Mouse (Mus musculus) megakaryocyte progenitor cell, adult 5-6 weeks (primary cell): Measurements from ENCODE around the gene Nckipsd. TPM values are rescaled to one million over a fixed set of nuclear protein-coding genes. Genes with fewer than 3 reads are reported as not detected.
A peak's percentile ranks its signal among the peaks of the same experiment; 100 is the strongest.

Experiments
- ATAC-seq: replicated peaks from 2 replicates; pipeline ENCODE4 v1.8.0; 2016; ENCODE audit warnings: mild to moderate bottlenecking, moderate TSS enrichment, inconsistent platforms; ENCODE audit not compliant: poor library complexity
- total RNA-seq, 2 experiments: library from RNA; stranded (forward) in 1 of 2; stranded (reverse) in 1 of 2; fragments of 157-497, 149-512 nt in 1 of 2; fragments of 200-1000 nt in 1 of 2; gene quantifications; 2 replicates each; pipeline versions ENCODE4 v1.2.3 to v1.2.4; 2015 to 2017

Gene Nckipsd
- total RNA-seq, 2 experiments from 2014 or later = 5.5 to 8.7 TPM

DNA sequence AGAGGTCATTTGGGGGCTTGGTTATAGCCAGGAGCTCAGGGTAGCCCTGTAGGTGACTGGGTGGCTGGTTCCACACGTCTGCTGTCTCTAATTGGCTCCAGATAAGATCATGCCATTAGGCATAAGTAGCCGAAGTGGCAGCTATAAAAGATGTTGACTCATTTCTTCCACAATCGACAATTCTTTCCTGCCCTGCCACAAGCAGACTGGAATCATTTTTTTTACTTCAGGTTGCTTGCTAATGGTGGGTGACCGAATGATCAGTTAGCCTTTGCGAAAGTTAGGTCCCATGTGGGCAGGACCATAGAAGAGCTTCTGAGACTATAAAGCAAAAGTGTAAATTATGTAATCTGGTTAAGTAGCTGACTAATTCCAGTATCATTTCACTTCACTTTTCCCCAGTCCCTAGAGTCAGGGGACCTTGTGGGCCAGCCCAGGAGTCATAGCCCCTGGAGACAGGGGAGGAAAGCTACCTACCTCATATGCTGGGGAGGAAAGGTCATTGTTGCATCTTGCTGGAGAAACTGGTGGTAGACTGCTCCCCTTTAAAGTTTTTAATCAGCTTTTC, 9.6 kb upstream of the Nckipsd start:
- ATAC-seq = no peak

DNA sequence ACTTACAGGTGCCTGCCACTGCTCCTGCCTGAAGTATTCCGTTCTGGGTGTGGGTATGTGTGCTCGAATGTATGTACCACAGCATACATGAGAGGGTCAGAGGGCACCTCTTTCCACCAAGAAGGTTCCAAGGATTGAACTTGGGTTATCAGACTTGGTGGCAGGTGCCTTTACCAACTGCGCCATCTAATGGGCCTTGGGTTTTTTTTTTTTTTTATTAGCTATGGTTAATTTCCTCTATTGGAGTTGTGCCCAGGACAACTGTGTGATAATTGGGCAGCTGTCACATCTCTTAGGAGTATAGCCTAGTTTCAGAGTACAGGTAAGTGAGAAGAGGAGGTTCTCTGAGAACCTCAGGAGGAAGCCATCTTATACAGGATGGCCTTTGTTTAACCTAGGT, 8.6 kb upstream of the Nckipsd start:
- ATAC-seq = no peak

DNA sequence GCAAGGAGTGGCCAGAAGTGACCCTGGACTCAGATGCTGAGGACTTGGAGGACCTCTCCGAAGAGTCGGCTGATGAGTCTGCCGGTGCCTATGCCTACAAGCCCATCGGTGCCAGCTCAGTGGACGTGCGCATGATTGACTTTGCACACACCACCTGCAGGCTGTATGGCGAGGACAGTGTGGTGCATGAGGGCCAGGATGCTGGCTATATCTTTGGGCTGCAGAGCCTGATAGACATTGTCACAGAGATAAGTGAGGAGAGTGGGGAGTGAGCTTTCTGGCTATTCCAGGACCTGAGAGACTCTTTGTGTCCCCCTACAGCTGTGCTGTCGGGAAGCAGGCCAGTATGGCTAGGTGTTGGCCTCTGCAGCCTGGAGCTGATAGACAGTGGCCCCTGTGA, 2.4 kb upstream of the Nckipsd start:
- peak; percentile 47 for ATAC-seq

DNA sequence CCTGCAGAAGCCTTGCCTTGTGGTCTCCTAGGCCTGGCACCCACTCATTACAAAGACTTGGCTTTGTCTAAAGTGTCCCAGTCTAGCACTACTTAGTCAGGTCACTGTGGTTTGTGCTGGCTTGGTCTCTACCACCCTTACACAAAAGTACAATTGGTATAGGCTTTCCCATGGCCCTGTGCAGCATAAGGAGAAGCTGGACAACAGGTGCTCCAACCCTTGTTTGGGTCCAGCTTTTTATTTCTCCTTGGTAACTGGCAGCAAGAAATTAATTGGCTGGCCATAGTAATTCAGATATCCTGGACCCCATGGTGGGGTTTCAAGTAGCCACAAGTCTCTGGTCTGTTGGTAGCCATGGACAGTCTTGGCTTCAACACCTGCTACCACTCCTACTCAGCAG, 1.8 kb upstream of the Nckipsd start:
- no peak for ATAC-seq

DNA sequence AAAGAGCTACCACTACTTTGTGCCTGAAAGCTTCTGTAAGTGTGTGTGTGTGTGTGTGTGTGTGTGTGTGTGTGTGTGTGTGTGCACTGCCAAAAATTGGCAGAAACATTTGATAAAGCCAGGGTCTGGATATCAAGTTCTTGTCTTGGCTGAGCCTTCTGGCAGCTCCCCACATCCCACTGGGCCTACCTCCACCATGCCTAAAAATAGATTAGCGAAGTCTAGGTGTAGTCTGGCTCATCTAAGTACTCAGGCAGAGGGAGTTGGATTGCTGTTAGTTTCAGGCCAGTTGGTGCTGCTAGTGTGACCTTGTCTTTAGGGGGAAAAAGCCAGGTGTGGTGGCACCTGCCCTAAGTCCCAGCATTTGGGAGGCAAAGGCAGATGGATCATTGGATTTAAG, 1.3 kb upstream of the Nckipsd start:
- ATAC-seq = peak; percentile 15; the same call in 1 of the 2 replicates

DNA sequence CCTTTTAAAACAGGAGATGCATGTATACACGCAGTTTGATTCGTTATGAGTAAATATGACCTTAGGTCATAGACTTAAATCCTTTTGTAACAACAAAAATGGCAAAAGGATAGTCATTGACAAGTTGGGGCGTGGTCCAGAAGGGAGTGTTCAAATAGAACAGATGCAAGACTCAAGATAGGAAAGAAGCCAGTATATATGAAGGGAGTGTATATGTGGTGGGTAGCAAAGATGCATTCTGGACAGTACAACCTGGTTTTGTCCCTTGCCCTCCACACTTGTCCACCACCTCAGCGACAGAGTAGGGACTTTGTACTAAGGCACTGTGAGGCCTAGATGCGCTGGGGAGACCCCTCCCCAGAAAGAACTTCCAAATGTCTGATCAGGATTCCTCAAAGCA, 494 bp upstream of the Nckipsd start:
- peak; percentile 45 for ATAC-seq

DNA sequence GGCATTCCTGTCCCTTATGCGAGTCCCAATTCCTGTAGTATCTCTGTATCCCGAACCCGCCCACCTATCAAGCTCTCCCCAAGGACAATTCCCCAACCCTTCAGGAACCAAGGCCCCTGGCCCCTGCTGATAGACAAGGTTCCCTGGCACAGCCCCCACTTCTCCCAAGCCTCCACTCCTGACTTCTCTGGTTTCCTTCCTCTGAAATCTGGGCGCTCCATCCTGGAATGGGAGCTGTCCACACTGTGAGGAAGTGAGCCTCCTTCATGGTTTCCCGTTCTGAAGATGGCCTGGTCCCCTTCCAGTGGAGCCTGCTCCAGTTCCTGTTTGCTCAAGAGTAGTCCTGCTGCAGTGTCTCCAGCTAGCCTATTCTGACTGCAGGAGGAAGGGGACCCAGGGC, 1.0 kb downstream of the Nckipsd start:
- ATAC-seq = peak; percentile 30

DNA sequence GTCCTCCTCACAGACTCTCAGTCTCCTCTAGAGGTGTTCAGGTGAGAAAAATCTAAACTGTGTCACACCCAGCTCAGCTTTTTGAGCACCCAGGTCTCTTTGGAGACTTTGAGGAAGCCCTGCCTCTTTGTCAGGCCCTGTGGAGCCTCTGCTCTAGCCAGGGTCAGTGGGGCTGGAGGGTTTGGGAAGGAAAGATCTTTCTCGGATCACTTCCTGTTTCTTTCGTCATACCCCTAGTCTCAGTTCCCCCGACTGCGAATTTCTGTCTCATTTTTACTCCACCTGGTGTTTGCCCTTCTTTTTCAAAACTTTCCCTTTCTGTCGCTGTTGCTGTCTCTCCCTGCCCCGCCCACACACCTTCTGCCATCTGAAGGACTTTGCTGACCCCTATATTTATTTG, 1.6 kb downstream of the Nckipsd start:
- ATAC-seq = peak; percentile 33

DNA sequence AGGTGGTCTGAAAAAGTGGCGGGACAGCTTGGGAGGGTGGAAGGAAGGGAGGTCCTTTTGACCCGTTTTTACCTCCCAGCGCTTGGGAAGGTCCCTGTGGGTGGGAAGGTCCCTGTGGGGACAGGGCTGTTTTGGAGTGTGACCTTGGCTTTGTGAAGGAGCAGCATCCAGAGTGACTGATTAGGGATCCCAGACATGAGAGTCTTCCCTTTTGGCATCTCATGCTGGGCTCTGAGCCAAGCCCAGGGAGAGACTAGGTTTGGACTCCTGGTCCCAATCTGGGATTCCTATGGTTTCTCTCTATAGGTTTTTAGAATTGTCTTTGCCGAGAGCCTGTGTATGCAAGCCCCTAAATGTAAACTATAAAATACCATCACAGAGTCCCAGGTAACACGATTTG, 2.3 kb downstream of the Nckipsd start:
- no peak for ATAC-seq

DNA sequence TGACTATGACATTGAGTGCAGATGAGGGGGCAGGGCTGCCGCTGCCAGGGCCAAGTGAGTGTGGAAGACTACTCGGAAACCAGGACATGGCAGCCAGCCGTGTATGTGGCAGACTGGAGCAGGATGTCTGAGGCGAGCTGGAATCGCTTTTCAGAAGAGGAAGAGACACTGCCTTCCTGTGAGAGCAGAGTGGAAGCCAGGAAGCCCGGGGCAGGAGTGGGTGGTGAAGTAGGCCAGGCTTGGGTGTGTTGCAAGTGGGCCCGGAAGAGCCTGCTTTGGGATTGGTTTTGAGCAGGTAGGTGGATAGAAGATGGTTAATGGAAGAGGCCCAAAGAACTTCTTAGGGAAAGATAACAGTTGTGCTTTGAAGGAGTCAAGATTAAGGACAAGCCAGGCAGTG, 7.4 kb downstream of the Nckipsd start:
- no peak for ATAC-seq

DNA sequence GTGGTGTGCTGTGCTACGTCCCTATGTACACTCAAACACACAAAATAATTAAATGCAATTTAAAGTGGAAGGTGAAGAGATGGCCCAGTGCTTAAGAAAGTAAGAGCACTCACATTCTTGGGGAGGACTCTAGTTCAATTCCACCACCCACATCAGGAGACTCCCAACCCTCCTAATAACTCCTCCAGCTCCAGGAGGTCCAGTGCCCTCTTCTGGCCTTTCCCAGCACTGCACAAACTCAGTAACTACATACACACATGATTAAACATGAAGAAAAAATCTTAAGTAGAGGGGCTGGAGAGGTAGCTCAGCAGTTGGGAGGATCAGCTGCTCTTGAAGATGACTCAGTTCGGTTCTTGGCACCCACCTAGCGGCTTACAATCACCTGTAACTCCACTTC, 11.3 kb downstream of the Nckipsd start:
- peak; percentile 81 for ATAC-seq

DNA sequence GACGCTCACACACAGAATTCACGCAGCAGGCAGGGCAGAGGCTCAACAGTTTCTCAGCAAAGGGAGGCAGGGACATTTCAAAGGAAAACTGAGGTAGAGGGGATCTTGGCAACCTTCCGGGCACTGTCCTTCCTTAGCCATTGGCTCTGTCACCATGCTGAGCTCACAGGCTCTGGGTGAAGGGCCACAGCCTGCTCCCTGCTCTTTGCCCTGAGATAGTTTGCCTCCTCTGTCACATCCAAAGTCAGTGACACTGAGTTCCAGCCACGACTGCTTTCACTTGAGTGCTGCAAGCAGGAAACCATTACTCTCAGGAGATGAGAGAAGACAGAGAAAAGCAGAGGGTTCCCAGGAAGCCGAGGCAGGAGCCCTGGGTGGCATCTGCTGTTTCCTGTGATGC, 11.9 kb downstream of the Nckipsd start:
- no peak for ATAC-seq

DNA sequence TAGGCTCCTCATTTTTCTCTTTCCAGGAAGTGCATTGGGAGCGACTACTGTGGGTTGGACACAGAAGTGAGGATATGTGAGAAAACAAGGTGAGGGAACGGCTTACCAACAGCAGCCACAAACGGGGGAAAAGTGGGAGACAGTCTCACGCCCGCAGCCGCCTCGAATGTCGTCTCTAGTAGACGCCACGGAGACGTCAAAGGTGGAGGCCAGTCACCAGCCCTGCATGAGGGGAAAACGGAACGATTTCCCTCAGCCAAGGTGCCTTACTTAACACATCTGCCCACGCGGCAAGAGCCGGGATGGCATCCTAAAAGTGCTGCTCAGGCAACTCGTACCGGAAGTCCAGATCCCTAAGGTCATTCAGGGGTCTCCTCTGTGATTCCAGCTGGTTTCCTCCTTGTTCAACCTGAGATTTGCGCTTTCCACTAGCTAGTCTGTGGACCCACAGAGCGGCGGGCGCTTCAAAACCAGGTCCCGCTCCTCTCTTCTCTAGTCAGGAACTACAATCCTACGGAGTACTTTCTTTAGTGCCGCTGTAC, 16.0 kb downstream of the Nckipsd start:
- ATAC-seq = no peak

DNA sequence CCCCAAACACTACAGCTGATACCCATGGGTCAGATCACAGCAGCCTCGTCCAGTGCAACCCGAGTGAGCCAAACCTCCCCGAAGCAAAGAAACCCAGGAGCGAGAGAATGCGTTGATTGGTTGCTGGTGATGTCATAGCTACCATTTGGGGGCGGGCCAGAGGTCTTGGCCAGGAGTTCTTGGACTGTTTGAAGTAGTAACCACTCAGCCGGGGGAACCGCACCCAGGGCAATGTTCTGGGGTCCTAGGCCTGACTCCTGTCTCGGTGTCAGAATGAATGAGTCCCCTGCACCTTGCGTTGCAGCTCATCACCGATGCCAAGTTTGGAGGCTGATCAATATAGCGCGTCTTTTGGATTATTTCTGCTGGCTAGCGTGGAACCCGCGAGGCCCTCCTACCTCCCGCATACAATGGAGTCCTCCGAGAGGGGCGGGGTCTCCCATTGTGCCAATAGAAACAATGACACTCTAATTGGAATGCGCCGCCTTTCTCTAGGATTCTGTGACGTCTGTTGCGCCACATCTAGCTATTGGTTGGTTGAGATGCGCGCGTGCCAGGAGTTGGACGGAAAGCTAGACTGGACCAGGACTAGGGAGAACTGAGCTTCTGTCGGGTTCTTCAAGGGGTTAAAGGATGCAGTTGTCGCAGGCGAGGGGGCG, 16.7 kb downstream of the Nckipsd start:
- no peak for ATAC-seq

DNA sequence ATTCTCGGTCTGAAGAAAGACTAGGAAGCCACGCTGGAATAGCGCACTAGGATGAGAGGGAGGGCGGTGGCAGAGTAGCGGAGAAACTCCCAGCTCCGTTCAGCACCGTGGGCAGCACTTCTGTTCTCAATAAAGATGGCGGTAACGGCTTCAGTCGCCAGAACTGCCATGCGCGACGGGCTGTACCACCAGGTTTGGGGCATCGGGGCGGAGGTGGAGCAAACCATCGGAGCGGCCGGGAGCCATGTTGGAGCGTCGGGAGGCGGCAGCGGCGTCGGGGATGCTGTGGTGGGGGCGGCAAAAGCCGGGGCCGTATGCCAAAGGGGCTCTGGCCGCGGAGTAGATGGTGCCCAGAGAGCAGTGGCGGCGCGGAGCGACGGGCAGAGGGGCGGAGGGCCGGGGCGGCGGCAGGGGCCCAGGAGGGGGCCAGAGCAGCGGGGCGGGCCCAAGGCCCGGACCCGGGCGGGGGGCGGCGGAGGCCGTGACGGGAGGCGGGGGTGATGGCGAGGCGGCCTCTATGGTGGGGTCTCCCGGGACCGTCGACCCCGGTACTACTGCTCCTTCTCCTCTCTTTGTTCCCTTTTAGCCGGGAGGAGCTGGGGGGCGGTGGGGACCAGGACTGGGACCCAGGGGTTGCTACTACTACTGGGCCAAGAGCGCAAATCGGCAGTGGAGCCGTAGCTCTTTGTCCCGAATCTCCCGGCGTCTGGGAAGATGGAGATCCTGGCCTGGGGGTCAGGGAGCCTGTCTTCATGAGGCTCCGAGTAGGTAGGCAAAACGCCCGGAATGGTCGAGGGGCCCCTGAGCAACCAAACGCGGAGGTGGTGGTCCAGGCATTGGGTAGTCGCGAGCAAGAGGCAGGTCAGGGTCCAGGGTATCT, 17.9 kb downstream of the Nckipsd start, which contains the start of gene Celsr3:
Celsr3 (plus strand) TSS at position 501 of the 880 bp plus-strand sequence.
- peak; percentile 77 for ATAC-seq

DNA sequence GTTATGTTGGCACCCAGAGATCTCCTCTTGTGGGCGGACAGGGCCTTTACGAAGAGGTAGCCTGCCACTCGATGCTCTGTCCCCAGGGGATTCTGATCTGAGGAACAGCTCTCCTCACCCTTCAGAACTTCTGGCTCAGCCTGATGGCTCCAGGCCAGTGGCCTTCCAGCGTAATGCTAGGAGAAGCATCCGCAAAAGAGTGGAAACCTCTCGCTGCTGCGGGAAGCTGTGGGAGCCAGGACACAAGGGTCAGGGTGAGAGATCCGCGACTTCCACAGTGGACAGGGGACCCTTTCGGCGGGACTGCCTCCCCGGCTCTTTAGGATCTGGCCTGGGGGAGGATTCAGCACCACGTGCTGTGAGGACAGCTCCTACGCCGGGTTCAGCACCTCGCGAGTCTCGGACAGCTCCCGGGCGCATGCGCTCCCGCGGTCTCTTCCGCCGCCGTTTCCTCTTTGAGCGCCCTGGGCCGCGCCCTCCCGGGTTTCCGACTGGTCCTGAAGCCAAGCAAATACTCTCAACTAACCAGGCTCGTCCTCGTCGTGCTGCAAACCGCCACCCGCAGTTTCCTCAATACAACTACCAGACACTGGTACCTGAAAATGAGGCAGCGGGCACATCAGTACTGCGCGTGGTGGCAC, 18.7 kb downstream of the Nckipsd start:
- ATAC-seq = peak; percentile 67

DNA sequence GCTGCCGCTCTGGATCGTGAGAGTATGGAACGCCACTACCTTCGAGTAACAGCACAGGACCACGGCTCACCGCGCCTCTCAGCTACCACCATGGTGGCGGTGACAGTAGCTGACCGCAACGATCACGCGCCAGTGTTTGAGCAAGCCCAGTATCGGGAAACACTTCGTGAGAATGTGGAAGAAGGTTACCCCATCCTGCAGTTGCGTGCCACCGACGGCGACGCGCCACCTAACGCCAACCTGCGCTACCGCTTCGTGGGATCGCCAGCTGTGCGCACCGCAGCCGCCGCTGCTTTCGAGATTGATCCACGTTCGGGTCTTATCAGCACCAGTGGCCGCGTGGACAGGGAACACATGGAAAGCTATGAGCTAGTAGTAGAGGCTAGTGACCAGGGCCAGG, 19.3 kb downstream of the Nckipsd start:
- ATAC-seq = peak; percentile 7

DNA sequence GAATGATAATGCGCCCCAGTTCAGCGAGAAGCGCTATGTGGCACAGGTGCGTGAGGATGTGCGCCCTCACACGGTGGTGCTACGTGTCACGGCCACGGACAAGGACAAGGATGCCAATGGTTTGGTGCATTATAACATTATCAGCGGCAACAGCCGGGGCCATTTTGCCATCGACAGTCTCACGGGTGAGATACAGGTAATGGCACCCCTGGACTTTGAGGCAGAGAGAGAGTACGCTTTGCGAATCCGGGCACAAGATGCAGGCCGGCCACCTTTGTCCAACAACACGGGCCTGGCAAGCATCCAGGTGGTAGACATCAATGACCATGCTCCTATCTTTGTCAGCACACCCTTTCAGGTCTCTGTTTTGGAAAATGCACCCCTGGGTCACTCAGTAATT, 19.7 kb downstream of the Nckipsd start:
- no peak for ATAC-seq

DNA sequence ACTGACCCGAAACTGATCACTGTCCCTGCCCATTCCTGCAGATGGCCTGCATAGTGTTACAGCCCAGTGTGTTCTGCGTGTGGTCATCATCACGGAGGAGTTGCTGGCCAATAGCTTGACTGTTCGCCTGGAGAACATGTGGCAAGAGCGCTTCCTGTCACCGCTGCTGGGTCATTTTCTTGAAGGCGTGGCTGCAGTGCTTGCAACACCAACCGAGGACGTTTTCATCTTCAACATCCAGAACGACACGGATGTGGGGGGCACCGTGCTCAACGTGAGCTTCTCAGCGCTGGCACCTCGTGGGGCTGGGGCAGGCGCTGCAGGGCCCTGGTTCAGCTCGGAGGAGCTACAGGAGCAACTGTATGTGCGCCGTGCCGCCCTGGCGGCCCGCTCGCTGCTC, 23.5 kb downstream of the Nckipsd start:
- peak; percentile 55 for ATAC-seq

DNA sequence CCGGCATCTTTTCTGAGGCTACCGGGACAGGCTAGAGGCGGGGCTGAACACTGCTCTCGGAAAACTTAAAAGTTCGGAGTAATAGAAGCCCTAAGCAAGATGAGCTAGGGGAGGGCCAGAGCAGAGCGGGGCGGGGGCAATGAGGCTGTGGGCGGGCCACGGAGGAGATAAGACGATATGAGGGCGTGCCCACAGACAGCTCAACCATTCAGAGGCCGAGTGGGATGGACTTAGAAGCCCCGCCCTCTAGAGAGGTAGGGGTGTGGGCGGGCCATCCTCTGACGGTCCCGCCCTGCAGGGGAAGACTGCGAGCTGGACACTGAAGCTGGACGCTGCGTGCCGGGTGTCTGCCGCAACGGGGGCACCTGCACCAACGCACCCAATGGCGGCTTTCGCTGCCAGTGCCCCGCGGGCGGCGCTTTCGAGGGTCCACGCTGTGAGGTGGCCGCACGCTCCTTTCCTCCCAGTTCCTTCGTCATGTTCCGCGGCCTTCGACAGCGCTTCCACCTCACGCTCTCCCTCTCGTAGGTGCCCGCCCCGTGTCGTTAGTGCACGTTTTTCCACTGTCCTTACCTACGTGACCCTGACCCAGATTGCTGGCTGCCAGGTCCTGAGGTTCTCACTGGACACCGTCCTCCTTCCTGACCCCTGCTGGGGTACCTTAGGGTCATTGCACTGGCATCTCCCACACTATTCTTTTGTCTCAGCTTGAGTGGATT, 24.4 kb downstream of the Nckipsd start:
- ATAC-seq = peak; percentile 88

DNA sequence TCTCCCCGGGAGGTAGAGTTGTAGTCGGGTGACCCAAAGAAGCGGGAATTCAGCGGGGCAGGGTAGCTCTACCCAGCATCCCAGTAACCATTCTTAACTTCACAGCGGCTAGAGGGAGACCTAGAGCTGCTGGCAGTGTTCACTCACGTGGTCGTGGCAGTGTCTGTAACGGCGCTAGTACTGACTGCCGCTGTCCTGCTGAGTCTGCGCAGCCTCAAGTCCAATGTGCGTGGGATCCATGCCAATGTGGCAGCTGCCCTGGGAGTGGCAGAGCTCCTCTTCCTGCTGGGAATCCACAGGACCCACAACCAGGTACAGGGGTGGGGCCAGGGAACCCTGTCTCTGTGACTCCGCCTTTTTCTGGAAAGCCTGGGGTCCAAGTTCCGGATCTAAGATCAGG, 34.8 kb downstream of the Nckipsd start:
- ATAC-seq = peak; percentile 72
